Mouse (Mus musculus) Patski (cell line): ENCODE measurements around the gene Ilf2. TPM values are rescaled to one million over a fixed set of nuclear protein-coding genes. Genes with fewer than 3 reads are reported as not detected.

ENCODE experiments used
- ATAC-seq: fragments of 100-300 bp; one replicate; pipeline ENCODE4 v1.8.0; 2021
- CTCF ChIA-PET: fragments of 350-600 bp; sonication (Branson Sonifier 250); formaldehyde crosslinking; loops from one replicate; lab custom pipeline; 2022; ENCODE audit warnings: inconsistent platforms; lab: Charles Lee
- POLR2A ChIA-PET: fragments of 350-600 bp; sonication (Branson Sonifier 250); formaldehyde crosslinking; loops from one replicate; lab custom pipeline; 2022; ENCODE audit warnings: antibody characterized with exemption, inconsistent platforms; lab: Charles Lee
- DNase-seq: peaks from one replicate; pipeline ENCODE4 v3.0.0-alpha.2; 2011; ENCODE audit warnings: low read depth, low spot score
- H3K27me3 ChIP-seq: fragments of 371-371 bp; one replicate; pipeline ENCODE4 v1.5.1; 2021
- CTCF ChIP-seq: fragments of 100-300 bp; IDR thresholded peaks from one replicate; pipeline ENCODE4 v1.5.1; 2021
- in situ Hi-C: fragments of 300-500 bp; cut with MboI; formaldehyde crosslinking; loops from 3 replicates; pipeline ENCODE4 v1.11.1; 2018; ENCODE audit warnings: low pct_unique_long_range_greater_than_20kb, mixed read lengths
- polyA plus RNA-seq: library from polyadenylated mRNA; unstranded; gene quantifications from one replicate; pipeline ENCODE4 v1.2.3, GENCODE M21; 2021

The Ilf2 gene
- polyA plus RNA-seq, 1 experiment from 2014 or later, result 129 TPM

DNA sequence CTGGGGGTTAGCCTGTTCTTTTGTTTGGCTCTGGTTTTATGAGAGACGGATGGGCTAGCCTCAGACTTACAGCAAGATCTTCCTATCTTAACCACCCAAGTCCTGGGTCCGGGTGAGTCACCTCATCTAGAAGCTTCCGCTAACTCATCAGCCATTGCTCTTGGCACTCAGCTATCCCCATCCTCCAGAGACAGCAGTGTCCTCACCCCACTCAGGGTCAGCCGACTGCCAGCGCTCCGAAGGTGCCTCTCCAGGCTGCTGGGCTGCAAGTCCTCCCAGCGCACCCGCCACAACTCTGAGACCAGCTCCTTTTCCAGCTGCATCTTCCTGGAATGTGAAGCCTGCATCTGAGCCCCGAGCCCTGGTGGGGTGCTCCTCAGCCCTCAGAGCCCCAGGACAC lies 16.2 kb upstream of the Ilf2 start:
- POLR2A ChIA-PET, result interaction anchor here (1.1 to 1.4 kb wide), 2 partner anchors 26 to 33 kb away, joined by 3 read pairs; partner anchors contain the start of gene Ints3
- in situ Hi-C loops, result loop anchor here (10.0 kb wide), 1 partner anchor 195 kb away; the partner anchor contains the start of gene Dennd4b
- H3K27me3 ChIP-seq, result peaks cover 4% of the 10 kb centered on the region
- DNase-seq (no peak), ATAC-seq (no peak)
- no peak for TF ChIP-seq CTCF
- CTCF ChIA-PET, result interaction anchor here (1.3 to 3.5 kb wide), 3 partner anchors 9 to 48 kb away, joined by 4 to 15 read pairs (median 7); no protein-coding TSS in a partner anchor

GRCm38 (mm10) chr3:90460315-90460714 lies 15.6 kb upstream of the Ilf2 start:
- in situ Hi-C loops, result loop anchor here (10.0 kb wide), 1 partner anchor 196 kb away; the partner anchor contains the start of gene Dennd4b
- DNase-seq (no peak), ATAC-seq (no peak)
- peaks cover 10% of the 10 kb centered on the region for H3K27me3 ChIP-seq
- TF ChIP-seq CTCF, result no peak
- ChIA-PET CTCF (interaction anchor here (1.3 to 3.5 kb wide), 3 partner anchors 8 to 48 kb away, joined by 4 to 15 read pairs (median 7); no protein-coding TSS in a partner anchor), POLR2A (interaction anchor here (1.1 to 1.4 kb wide), 2 partner anchors 26 to 34 kb away, joined by 3 read pairs; partner anchors contain the start of gene Ints3)

GRCm38 (mm10) chr3:90461935-90462334 lies 14.0 kb upstream of the Ilf2 start:
- H3K27me3 ChIP-seq, result peaks cover 13% of the 10 kb centered on the region
- DNase-seq (no peak), ATAC-seq (no peak)
- ChIA-PET POLR2A (no interaction called here), CTCF (interaction anchor here (3.5 kb wide), 1 partner anchor 50 kb away, joined by 15 read pairs; no protein-coding TSS in a partner anchor)
- in situ Hi-C loops, result loop anchor here (10.0 kb wide), 1 partner anchor 197 kb away; the partner anchor contains the start of gene Dennd4b
- no peak for TF ChIP-seq CTCF

- CTCF ChIA-PET, result interaction anchor here (2.3 kb wide), 1 partner anchor 50 kb away, joined by 10 read pairs; no protein-coding TSS in a partner anchor
- peaks cover 13% of the 10 kb centered on the region for H3K27me3 ChIP-seq
- no peak for TF ChIP-seq CTCF
- in situ Hi-C loops, result loop anchor here (10.0 kb wide), 1 partner anchor 198 kb away; the partner anchor contains the start of gene Dennd4b
- POLR2A ChIA-PET, result no interaction called here
- ATAC-seq (no peak), DNase-seq (no peak)
Observed at GRCm38 (mm10) chr3:90462579-90462978, 13.3 kb upstream of the Ilf2 start.

DNA sequence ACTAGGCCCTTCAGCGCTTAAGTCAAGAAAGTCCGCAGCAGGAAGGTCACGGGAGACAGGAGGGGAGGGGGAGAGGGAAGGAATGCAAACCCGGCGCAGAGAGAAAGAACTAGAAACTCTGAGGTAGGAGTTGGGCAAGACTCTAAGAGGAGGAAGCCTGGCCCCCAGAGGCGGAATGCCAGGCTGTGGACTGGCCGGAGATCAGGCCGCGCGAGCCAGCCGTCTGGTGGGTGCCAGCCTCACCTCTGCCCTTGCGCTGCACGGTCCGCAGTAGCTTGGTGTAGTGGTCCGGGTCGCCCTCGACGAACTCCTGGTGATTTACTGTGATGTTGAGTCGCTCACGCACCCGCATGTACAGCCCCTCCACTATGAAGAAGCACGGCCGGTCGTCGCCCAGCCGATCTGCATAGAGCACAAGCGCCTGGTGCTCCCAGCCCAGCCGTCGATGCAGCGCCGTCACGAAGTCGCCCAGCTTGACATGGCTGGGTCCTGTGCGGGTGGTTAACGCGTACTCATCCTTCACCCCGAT lies 11.3 kb upstream of the Ilf2 start:
- no peak for TF ChIP-seq CTCF
- peaks cover 13% of the 10 kb centered on the region for H3K27me3 ChIP-seq
- in situ Hi-C loops, result loop anchor here (5.0 to 10.0 kb wide), 2 partner anchors 47 to 200 kb away; partner anchors contain the start of gene Dennd4b
- ATAC-seq (no peak), DNase-seq (no peak)
- CTCF ChIA-PET, result interaction anchor here (0.9 to 2.4 kb wide), 7 partner anchors 10 to 181 kb away, joined by 3 to 10 read pairs (median 4); partner anchors contain the start of gene Ints3
- POLR2A ChIA-PET, result interaction anchor here (1.3 kb wide), 1 partner anchor 8 kb away, joined by 3 read pairs; no protein-coding TSS in a partner anchor

DNA sequence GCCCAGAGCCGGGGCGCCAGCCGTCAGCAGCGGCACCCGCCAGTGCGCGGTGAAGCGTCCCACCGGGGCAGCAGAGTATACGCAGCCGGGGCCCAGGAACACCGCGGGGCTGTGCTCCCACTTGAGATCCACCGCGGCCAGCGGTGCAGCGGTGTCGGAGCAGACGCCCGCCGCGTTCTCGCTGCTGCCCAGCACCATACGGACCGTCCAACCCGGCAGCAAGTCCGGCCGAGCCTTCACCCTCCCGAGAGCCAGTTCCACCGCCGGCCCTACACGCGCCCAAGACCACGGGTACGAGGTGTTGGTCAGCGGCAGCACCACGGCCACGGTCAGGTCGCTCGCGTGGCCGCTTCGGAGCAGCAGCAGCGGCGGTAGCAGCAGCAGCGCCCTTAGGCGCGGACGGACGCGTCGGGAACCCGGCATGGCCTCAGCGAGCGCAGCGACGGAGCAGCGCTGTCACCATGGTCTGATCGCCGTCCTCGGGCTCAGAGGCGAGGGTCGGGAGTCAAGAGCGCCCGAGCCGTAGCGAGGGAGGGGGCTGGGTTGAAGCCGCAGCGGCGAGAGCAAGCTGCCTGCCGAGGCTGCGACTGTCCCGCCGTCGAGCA lies 10.7 kb upstream of the Ilf2 start:
- peaks cover 13% of the 10 kb centered on the region for H3K27me3 ChIP-seq
- no peak for TF ChIP-seq CTCF
- in situ Hi-C loops, result loop anchor here (5.0 to 10.0 kb wide), 2 partner anchors 48 to 200 kb away; partner anchors contain the start of gene Dennd4b
- ChIA-PET CTCF (interaction anchor here (0.9 to 2.4 kb wide), 6 partner anchors 10 to 181 kb away, joined by 3 to 5 read pairs (median 4); partner anchors contain the start of gene Ints3), POLR2A (interaction anchor here (1.3 kb wide), 1 partner anchor 9 kb away, joined by 3 read pairs; no protein-coding TSS in a partner anchor)
- no peak for ATAC-seq
- DNase-seq, result no peak

DNA sequence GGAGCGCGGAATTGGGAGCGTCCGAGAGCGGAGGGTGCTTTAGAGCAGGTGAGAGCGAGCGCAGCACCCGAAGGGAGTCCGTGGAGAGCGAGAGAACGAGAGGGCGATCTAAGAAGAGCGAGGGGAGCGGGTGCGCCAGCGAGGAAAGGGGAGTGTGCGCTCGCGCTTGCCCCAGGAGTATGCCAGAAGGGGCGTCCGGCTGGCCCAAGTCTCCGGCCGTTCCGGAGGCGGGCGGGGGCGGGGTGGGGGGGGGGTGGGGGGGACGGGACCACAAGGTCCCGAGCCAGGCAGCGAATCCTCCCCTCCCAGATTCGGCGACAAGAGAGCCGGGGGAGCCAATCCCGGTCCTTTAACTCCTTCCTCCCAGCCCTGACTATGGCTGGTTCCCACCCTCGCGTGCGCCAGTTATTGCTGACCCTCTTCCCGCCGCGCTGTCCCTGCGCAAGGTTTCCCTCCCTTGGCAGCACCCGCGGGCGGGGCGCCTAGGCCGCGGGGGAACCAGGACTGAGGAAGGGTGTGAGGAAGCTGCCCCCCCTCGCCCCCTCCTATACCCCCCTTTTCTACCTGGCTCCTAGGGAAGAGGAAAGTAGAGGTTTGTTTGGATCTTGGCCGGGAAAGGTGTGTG lies 10.1 kb upstream of the Ilf2 start, which contains the start of gene Npr1:
TSS of gene Npr1 (minus strand) at position 181 of the 625 bp plus-strand sequence.
- no peak for DNase-seq
- CTCF ChIA-PET, result interaction anchor here (1.1 to 2.4 kb wide), 4 partner anchors 32 to 63 kb away, joined by 3 to 7 read pairs (median 4); partner anchors contain the start of gene Ints3
- peak; percentile 38 for ATAC-seq
- in situ Hi-C loops, result loop anchor here (5.0 to 10.0 kb wide), 2 partner anchors 48 to 201 kb away; partner anchors contain the start of gene Dennd4b
- POLR2A ChIA-PET, result interaction anchor here (0.9 kb wide), 1 partner anchor 53 kb away, joined by 6 read pairs; no protein-coding TSS in a partner anchor
- peaks cover 13% of the 10 kb centered on the region for H3K27me3 ChIP-seq
- TF ChIP-seq CTCF, result no peak

DNA sequence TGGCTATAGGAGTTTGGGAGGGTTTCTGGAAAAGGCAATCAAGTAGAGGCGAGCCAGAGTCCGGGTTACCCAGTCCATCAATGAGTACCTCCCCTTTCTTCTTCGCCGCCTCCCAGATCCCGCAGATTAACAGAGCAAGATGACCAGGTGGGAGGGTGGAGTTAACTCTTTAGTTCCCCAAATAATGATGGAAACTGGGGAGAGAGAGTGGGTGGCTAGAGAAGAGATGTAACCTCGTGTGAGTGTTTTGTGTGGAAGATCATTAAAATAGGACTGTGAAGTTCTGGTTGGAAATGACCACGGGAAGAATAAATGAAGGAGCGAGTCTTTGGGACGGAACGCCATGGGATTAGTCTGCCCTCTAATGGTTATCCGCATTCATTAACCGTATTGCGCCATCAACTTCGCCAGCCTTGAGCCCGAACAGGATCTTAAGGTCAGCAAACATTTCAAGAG lies 9.6 kb upstream of the Ilf2 start:
- peaks cover 13% of the 10 kb centered on the region for H3K27me3 ChIP-seq
- CTCF ChIA-PET, result interaction anchor here (0.8 to 5.6 kb wide), 13 partner anchors 9 to 251 kb away, joined by 3 to 100 read pairs (median 3); partner anchors contain the start of gene Ints3
- POLR2A ChIA-PET, result interaction anchor here (0.8 to 0.9 kb wide), 2 partner anchors 48 to 53 kb away, joined by 3 to 6 read pairs; no protein-coding TSS in a partner anchor
- peak; percentile 53 for DNase-seq
- peak; percentile 73 for ATAC-seq
- TF ChIP-seq CTCF, result no peak
- in situ Hi-C loops, result loop anchor here (5.0 to 10.0 kb wide), 2 partner anchors 49 to 202 kb away; partner anchors contain the start of gene Dennd4b

DNA sequence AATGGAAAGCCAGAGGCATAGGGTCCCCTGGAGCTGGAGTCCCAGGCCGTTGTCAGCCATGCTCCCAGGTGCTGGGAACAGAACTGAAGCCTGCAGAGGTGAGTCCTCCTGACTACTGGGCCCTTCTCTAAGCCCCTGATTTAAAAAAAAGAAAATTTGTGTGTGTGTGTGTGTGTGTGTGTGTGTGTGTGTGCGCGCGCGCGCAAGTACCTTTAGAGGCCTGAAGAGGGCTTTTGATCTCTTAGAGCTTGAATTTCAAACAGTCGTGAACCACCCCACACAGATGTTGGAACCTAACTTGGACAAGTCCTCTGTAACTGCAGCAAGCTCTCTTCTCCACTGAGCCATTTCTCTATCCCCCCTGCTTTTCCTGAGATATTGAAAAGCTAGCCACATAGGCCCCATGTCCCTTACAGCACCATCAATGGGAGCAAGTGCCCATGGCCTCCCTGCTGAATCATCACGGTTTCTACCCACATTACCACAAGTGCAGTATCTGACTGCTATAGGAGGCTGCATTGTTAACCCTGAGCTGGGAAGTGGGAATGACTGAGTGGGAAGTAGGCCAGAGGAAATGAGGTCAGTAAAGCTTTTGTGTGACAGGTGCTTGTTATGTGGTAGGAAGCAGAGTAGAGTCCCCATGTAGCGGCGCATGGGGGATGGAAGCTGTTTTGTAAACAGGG lies 8.2 kb upstream of the Ilf2 start:
- ATAC-seq, result no peak

More for the DNA sequence above, 8.2 kb upstream of the Ilf2 start:
- POLR2A ChIA-PET, result interaction anchor here (0.7 kb wide), 1 partner anchor 194 kb away, joined by 3 read pairs; no protein-coding TSS in a partner anchor
- peaks cover 13% of the 10 kb centered on the region for H3K27me3 ChIP-seq
- TF ChIP-seq CTCF, result no peak
- DNase-seq, result no peak
- in situ Hi-C loops, result loop anchor here (5.0 to 10.0 kb wide), 2 partner anchors 50 to 203 kb away; partner anchors contain the start of gene Dennd4b
- CTCF ChIA-PET, result interaction anchor here (0.5 to 5.6 kb wide), 12 partner anchors 8 to 252 kb away, joined by 3 to 100 read pairs (median 3); no protein-coding TSS in a partner anchor
